ENCODE assay signal across 8 mouse cellular contexts in the genomic region with DNA sequence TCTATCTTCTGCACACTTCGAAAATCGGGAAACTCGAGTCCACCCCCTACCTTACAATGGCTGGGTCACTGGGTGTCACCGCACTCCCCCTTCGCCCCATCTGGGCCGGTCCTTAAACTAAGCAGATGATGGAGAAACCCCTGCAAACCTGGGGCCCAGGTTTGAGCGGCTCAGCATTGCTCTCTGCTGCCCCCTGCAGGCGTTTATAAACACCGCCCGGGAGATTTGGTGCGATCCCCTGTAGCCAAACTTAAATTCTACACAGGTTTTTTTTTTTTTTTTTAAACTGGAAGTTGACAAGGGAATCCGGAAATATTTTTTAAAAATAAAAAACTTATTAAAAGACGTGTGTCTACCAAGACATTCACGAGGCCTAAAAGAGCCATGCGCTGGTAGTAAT. TPM values are rescaled to one million over a fixed set of nuclear protein-coding genes. Genes with fewer than 3 reads are reported as not detected.
DNase-seq lines count a peak whose midpoint lies in the region; ATAC-seq lines count a peak whose summit lies in the region.

No protein-coding gene starts in this region.

- H3K27ac ChIP-seq in forebrain, embryonic 10.5 days = no peak overlapping the region
- H3K27ac ChIP-seq in forebrain, embryonic 16.5 days (ENCODE audit: low read length) = no peak overlapping the region
- H3K27ac ChIP-seq in neural tube, embryonic 11.5 days (ENCODE audit: low read depth, low read length) = no peak overlapping the region

- peaks cover 10% of the 10 kb centered on the region; the same call in 1 of the 2 replicates for H3K36me3 ChIP-seq in forebrain, embryonic 10.5 days (replicated peaks)
- H3K36me3 ChIP-seq in forebrain, embryonic 16.5 days (ENCODE audit: control insufficient read depth, insufficient read depth) = peaks cover 10% of the 10 kb centered on the region
- no peaks in the 10 kb centered on the region for H3K36me3 ChIP-seq in neural tube, embryonic 11.5 days (ENCODE audit: control insufficient read depth, insufficient read depth, low read length)

- H3K9me3 ChIP-seq in forebrain, embryonic 10.5 days = no peaks in the 10 kb centered on the region
- H3K9me3 ChIP-seq in forebrain, embryonic 16.5 days (ENCODE audit: control insufficient read depth, low read length) = no peaks in the 10 kb centered on the region
- no peaks in the 10 kb centered on the region for H3K9me3 ChIP-seq in neural tube, embryonic 11.5 days (ENCODE audit: control insufficient read depth, low read length)

- peaks cover 5% of the 10 kb centered on the region for H3K4me1 ChIP-seq in forebrain, embryonic 10.5 days
- peaks cover 11% of the 10 kb centered on the region; the same call in 1 of the 2 replicates for H3K4me1 ChIP-seq in forebrain, embryonic 16.5 days (replicated peaks; ENCODE audit: control insufficient read depth, insufficient read depth, low read length)
- no peaks in the 10 kb centered on the region for H3K4me1 ChIP-seq in neural tube, embryonic 11.5 days (ENCODE audit: control insufficient read depth, insufficient read depth, low read length)

- peak; percentile 68 for DNase-seq in forebrain, embryonic 10.5 days (ENCODE audit: extremely low spot score, low spot score)
- peak; percentile 13 for DNase-seq in ovary, postnatal 14 days (ENCODE audit: low spot score)
- no peak for DNase-seq in ovary, adult 18-20 months (ENCODE audit: low spot score)
- DNase-seq in embryo, embryonic 10 days (ENCODE audit: low spot score) = peak; percentile 41
- peak; percentile 34 for DNase-seq in induced T-regulatory cell, adult 2 months (ENCODE audit: low read depth)
- DNase-seq in neural tube, embryonic 11.5 days (ENCODE audit: low spot score) = peak; percentile 64
- DNase-seq in gastrocnemius, adult 8-10 months (ENCODE audit: low spot score in 2 of 2) = no peak

- no peak for ATAC-seq in forebrain, embryonic 16.5 days
- ATAC-seq in neural tube, embryonic 11.5 days (ENCODE audit: insufficient read depth, low FRiP score, low TSS enrichment) = no peak

- H3K4me3 ChIP-seq in forebrain, embryonic 10.5 days = no peak overlapping the region
- no peak overlapping the region for H3K4me3 ChIP-seq in forebrain, embryonic 16.5 days (replicated peaks; ENCODE audit: low read length)
- H3K4me3 ChIP-seq in neural tube, embryonic 11.5 days (ENCODE audit: low read depth, low read length) = no peak overlapping the region

- H3K9ac ChIP-seq in forebrain, embryonic 16.5 days (replicated peaks; ENCODE audit: low read depth, low read length) = no peak overlapping the region
- H3K9ac ChIP-seq in neural tube, embryonic 11.5 days (ENCODE audit: low read length) = no peak overlapping the region

- H3K27me3 ChIP-seq in forebrain, embryonic 10.5 days (ENCODE audit: poor library complexity, severe bottlenecking) = peaks cover 23% of the 10 kb centered on the region
- H3K27me3 ChIP-seq in forebrain, embryonic 16.5 days (replicated peaks; ENCODE audit: control insufficient read depth, insufficient read depth, low read length) = no peaks in the 10 kb centered on the region
- no peaks in the 10 kb centered on the region for H3K27me3 ChIP-seq in neural tube, embryonic 11.5 days (ENCODE audit: control insufficient read depth, insufficient read depth, low read length)

- no peak overlapping the region for H3K4me2 ChIP-seq in forebrain, embryonic 16.5 days (ENCODE audit: low read length)
- H3K4me2 ChIP-seq in neural tube, embryonic 11.5 days (ENCODE audit: low read depth) = no peak overlapping the region

- WGBS in forebrain, embryonic 10.5 days = 12% methylated on average over 15 of the region's 15 CpGs
- WGBS in forebrain, embryonic 16.5 days = 11% methylated on average over 15 of the region's 15 CpGs
- WGBS in neural tube, embryonic 11.5 days = 15% methylated on average over 15 of the region's 15 CpGs

RNA-seq across cellular contexts. Expression of gene Hspb8, which starts 53.3 kb away (rescaled TPM):
- polyA plus RNA-seq in forebrain, embryonic 10.5 days (2016; fragmentation: Nextera tagmentation; extraction: Ambion mirVana) = 8.5 and 8.6 TPM in 2 replicates
- polyA plus RNA-seq in forebrain, embryonic 16.5 days (2015; fragmentation: Nextera tagmentation; extraction: Ambion mirVana) = 3.7 and 4.8 TPM in 2 replicates
- 4.2 and 5.5 TPM in 2 replicates for polyA plus RNA-seq in neural tube, embryonic 11.5 days (2014; fragmentation: Nextera tagmentation; extraction: Ambion mirVana)
- total RNA-seq in gastrocnemius, adult 8-10 months (2022) = 100 to 1,000 TPM; 239 to 425 (median 325) TPM

Comparison
In these comparisons a context has a peak if more than half of its experiments do, and no peak if none do; other contexts are left out.
1. DNase-seq: peak in forebrain, embryonic 10.5 days (single experiment), ovary, postnatal 14 days (single experiment), embryo, embryonic 10 days (single experiment), induced T-regulatory cell, adult 2 months (single experiment) and neural tube, embryonic 11.5 days (single experiment); none in ovary, adult 18-20 months (single experiment) and gastrocnemius, adult 8-10 months (0 of 2).